Mouse (Mus musculus): ENCODE measurements around the gene Atg16l1. TPM values are rescaled to one million over a fixed set of nuclear protein-coding genes. Genes with fewer than 3 reads are reported as not detected.
"Not testable (repeated sequence)": the region's sequence is repeated elsewhere in the genome, so short reads cannot be mapped to it uniquely, and the experiment has no call there.

Gene Atg16l1
- polyA plus RNA-seq, 1 experiment = 18.7 TPM

DNA sequence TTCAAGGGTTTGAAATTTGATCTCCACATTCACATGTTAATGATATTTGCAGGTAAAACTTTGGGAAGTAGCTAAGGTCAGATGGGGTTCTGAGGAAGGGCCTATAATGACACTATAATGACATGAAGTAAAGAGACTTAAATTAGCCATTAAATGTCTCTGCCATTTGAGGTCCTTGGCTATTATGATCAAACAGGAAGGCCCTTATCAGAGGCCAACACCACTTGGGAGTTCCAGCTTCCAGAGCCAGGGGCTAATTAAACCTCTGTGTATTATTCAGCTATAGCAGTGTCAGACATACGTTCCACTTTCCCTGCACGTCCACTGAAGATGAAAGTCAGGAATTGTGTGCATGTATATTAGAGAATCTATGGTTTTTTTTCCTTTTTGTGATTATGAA lies 70.8 kb downstream of the Atg16l1 start:
- Histone ChIP-seq H3K27me3 (ENCODE audit: control insufficient read depth, insufficient read depth, low read length) (no peaks in the 10 kb centered on the region), H3K36me3 (ENCODE audit: control insufficient read depth, insufficient read depth, low read length) (no peaks in the 10 kb centered on the region), H3K27ac (ENCODE audit: insufficient read depth, low read length) (no peak overlapping the region), H3K4me3 (ENCODE audit: extremely low read depth, insufficient read depth, insufficient read length) (no peak overlapping the region), H3K4me1 (ENCODE audit: control insufficient read depth, insufficient read depth, insufficient read length) (peaks cover 19% of the 10 kb centered on the region)
- WGBS = 92% methylated on average over 2 of the region's 2 CpGs
- TF ChIP-seq POLR2A (IDR thresholded peaks at IDR 0.05; ENCODE audit: low read depth, low read length) (no peak), CTCF (IDR thresholded peaks at IDR 0.05; ENCODE audit: extremely low read depth, insufficient read depth, insufficient read length, insufficient replicate concordance) (no peak)
- DNase-seq (ENCODE audit: low read depth in 1 of 2, low spot score in 2 of 2) = no peak

DNA sequence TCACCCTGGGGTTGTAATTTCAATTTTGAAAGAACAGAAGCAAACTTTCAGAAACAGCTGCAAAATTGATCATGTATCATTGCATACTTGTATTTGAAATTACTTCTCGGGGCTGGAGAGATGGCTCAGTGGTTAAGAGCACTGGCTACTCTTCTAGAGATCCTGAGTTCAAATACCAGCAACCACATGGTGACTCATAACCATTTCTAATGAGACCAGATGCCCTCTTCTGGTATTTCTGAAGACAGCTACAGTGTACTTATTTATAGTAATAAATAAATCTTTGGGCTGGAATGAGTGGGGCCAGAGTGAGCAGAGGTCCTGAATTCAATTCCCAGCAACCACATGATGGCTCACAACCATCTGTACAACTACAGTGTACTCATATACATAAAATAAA lies 71.8 kb downstream of the Atg16l1 start:
- peaks cover 19% of the 10 kb centered on the region for H3K4me1 ChIP-seq (ENCODE audit: control insufficient read depth, insufficient read depth, insufficient read length)
- not testable (repeated sequence) for H3K27me3 ChIP-seq (ENCODE audit: control insufficient read depth, insufficient read depth, low read length); DNase-seq (ENCODE audit: low read depth in 1 of 2, low spot score in 2 of 2); H3K36me3 ChIP-seq (ENCODE audit: control insufficient read depth, insufficient read depth, low read length); H3K4me3 ChIP-seq (ENCODE audit: extremely low read depth, insufficient read depth, insufficient read length)
- WGBS = 53% methylated on average over 1 of the region's 1 CpGs
- peak overlapping the region; percentile 98; the same call in 1 of the 2 replicates for H3K27ac ChIP-seq (ENCODE audit: insufficient read depth, low read length)

DNA sequence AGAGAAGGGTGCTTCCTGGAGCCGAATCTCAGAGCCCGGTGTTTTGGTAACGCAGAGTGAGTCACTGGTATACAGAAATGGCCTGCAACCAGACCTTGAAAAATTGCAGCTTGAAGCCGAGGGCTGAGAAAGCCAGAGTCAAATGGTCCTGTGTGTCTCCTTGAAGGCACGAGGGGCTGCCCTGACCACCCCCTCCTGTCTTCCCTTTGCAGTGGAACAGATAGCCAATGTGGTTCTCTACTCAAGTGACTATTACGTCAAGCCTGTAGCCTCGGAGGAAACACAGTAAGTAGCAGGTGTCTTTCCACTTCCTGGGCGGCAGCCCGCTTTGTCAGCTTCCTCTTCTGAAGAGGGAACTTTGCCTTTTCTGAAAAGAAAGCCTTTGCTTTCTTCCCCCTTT lies 72.5 kb downstream of the Atg16l1 start:
- no peaks in the 10 kb centered on the region for H3K36me3 ChIP-seq (ENCODE audit: control insufficient read depth, insufficient read depth, low read length)
- no peaks in the 10 kb centered on the region for H3K27me3 ChIP-seq (ENCODE audit: control insufficient read depth, insufficient read depth, low read length)
- H3K27ac ChIP-seq (ENCODE audit: insufficient read depth, low read length) = peak overlapping the region; percentile 98
- WGBS = 8% methylated on average over 9 of the region's 9 CpGs
- peak; percentile 84 to 96 for DNase-seq (ENCODE audit: low read depth in 1 of 2, low spot score in 2 of 2)
- peak overlapping the region; percentile 10; the same call in 1 of the 2 replicates for H3K4me3 ChIP-seq (ENCODE audit: extremely low read depth, insufficient read depth, insufficient read length)
- H3K4me1 ChIP-seq (ENCODE audit: control insufficient read depth, insufficient read depth, insufficient read length) = peaks cover 19% of the 10 kb centered on the region
- TF ChIP-seq CTCF (IDR thresholded peaks at IDR 0.05; ENCODE audit: extremely low read depth, insufficient read depth, insufficient read length, insufficient replicate concordance) (no peak), POLR2A (IDR thresholded peaks at IDR 0.05; ENCODE audit: low read depth, low read length) (peak; percentile 67)

DNA sequence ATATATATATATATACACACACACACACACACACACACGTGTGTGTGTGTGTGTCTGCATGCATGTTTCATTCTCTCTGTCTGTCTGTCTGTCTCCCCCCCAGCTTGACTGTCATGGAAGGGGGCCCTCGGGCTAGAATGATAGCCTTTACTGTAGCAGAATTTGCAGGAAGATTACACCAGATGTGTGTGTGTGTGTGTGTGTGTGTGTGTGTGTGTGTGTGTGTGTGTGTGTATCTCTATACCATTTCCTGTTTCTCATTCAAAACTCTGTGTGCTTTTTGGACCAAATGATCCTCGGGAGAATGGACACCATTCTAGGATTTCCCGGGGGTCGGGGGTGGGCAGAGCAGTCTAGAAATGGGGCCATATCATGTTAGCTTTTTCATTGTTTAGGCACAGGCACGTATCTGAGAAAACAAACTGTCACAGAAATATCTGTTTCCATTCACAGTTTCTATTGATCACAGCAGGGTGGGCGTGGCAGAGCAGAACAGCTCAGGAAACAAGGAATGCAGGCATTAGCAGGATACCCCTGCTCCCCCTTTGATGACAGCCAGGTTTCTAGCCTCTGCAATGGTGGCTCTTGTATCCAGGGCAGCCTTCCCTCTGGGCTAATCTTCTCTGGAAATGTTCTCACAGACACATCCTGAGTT lies 73.4 kb downstream of the Atg16l1 start:
- WGBS = 27% methylated on average over 7 of the region's 7 CpGs
- no peak overlapping the region for H3K4me3 ChIP-seq (ENCODE audit: extremely low read depth, insufficient read depth, insufficient read length)
- peaks cover 19% of the 10 kb centered on the region for H3K4me1 ChIP-seq (ENCODE audit: control insufficient read depth, insufficient read depth, insufficient read length)
- H3K36me3 ChIP-seq (ENCODE audit: control insufficient read depth, insufficient read depth, low read length) = no peaks in the 10 kb centered on the region
- H3K27me3 ChIP-seq (ENCODE audit: control insufficient read depth, insufficient read depth, low read length) = no peaks in the 10 kb centered on the region
- peak overlapping the region; percentile 97 for H3K27ac ChIP-seq (ENCODE audit: insufficient read depth, low read length)
- TF ChIP-seq CTCF (IDR thresholded peaks at IDR 0.05; ENCODE audit: extremely low read depth, insufficient read depth, insufficient read length, insufficient replicate concordance) (no peak), POLR2A (IDR thresholded peaks at IDR 0.05; ENCODE audit: low read depth, low read length) (no peak)
- DNase-seq (ENCODE audit: low read depth in 1 of 2, low spot score in 2 of 2) = no peak

DNA sequence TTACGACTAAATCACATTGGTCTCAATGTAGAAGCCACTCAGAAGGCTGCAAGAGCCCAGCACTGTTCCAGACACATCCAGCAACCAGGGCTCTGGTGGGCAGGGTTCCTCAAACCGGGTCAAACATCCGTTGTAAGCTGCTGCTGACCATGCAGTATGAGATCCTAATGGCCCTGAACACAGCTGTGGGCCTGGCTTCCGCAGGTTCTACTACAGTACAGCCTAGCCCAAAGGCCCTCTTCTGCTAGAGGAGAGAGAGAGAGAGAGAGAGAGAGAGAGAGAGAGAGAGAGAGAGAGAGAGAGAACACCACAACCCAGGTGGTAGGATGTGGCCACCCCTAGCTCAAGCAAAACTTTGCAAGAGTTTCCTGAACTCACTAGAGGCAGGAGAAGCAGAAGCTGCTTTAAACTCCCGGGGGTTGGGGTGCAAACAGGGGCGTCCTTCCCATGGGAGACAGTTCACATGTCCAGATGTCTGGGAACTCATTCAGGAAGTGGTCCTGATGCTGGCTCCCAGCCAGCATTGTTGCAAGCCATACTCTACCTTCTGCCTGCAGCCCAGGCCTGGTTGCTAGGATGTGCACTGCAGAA lies 74.0 kb downstream of the Atg16l1 start:
- TF ChIP-seq CTCF (IDR thresholded peaks at IDR 0.05; ENCODE audit: extremely low read depth, insufficient read depth, insufficient read length, insufficient replicate concordance) (no peak), POLR2A (IDR thresholded peaks at IDR 0.05; ENCODE audit: low read depth, low read length) (peak; percentile 5)
- H3K4me3 ChIP-seq (ENCODE audit: extremely low read depth, insufficient read depth, insufficient read length) = no peak overlapping the region
- H3K36me3 ChIP-seq (ENCODE audit: control insufficient read depth, insufficient read depth, low read length) = no peaks in the 10 kb centered on the region
- 8% methylated on average over 6 of the region's 6 CpGs for WGBS
- peak overlapping the region; percentile 97 for H3K27ac ChIP-seq (ENCODE audit: insufficient read depth, low read length)
- DNase-seq (ENCODE audit: low read depth in 1 of 2, low spot score in 2 of 2) = peak; percentile 44 to 69
- peaks cover 14% of the 10 kb centered on the region for H3K4me1 ChIP-seq (ENCODE audit: control insufficient read depth, insufficient read depth, insufficient read length)
- H3K27me3 ChIP-seq (ENCODE audit: control insufficient read depth, insufficient read depth, low read length) = no peaks in the 10 kb centered on the region

DNA sequence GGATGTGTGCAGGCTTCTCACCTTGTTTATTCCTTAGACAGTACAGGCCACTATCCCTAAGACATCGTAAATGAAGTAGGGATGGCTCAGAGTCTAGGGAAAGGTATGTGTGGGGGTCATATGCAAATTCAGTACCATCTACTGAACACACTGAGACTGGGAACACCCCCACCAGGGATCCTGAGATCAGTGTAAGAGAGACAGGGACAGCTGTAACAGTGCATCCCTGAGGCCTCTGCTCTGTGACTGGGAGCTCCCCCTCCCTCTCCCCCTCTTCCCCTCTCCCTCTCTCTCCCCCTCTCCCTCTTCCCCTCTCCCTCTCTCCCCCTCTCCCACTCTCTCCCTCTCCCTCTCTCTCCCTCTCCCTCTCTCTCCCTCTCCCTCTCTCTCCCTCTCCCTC lies 80.8 kb downstream of the Atg16l1 start:
- Histone ChIP-seq H3K27me3 (ENCODE audit: control insufficient read depth, insufficient read depth, low read length) (no peaks in the 10 kb centered on the region), H3K4me1 (ENCODE audit: control insufficient read depth, insufficient read depth, insufficient read length) (peaks cover 6% of the 10 kb centered on the region; the same call in 1 of the 2 replicates), H3K4me3 (ENCODE audit: extremely low read depth, insufficient read depth, insufficient read length) (no peak overlapping the region), H3K27ac (ENCODE audit: insufficient read depth, low read length) (no peak overlapping the region), H3K36me3 (ENCODE audit: control insufficient read depth, insufficient read depth, low read length) (no peaks in the 10 kb centered on the region)
- WGBS = 88% methylated on average over 1 of the region's 1 CpGs
- no peak for TF ChIP-seq POLR2A (IDR thresholded peaks at IDR 0.05; ENCODE audit: low read depth, low read length)
- TF ChIP-seq CTCF (IDR thresholded peaks at IDR 0.05; ENCODE audit: extremely low read depth, insufficient read depth, insufficient read length, insufficient replicate concordance) = no peak
- no peak for DNase-seq (ENCODE audit: low read depth in 1 of 2, low spot score in 2 of 2)

DNA sequence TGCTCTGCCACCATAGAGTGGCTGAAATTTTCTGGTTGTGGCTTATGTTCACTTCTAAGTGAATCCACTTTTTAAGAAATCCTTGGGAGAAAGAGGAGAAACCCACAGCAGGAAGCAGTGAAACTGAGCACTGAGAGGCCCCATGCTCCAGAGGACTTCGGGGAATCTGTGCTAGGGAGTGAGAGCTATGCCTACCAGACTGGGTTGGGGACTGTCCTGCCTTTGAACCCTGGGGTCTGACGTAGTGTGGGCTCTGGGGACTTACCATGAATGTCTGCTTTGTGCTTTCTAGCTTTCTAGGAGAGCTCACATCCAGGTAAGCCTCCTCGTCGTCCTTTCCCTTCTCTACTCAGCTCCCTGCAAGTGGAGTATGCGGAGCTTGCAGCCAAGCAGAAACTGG lies 81.3 kb downstream of the Atg16l1 start:
- Histone ChIP-seq H3K4me1 (ENCODE audit: control insufficient read depth, insufficient read depth, insufficient read length) (peaks cover 6% of the 10 kb centered on the region; the same call in 1 of the 2 replicates), H3K36me3 (ENCODE audit: control insufficient read depth, insufficient read depth, low read length) (no peaks in the 10 kb centered on the region), H3K27ac (ENCODE audit: insufficient read depth, low read length) (no peak overlapping the region), H3K27me3 (ENCODE audit: control insufficient read depth, insufficient read depth, low read length) (no peaks in the 10 kb centered on the region), H3K4me3 (ENCODE audit: extremely low read depth, insufficient read depth, insufficient read length) (no peak overlapping the region)
- no peak for DNase-seq (ENCODE audit: low read depth in 1 of 2, low spot score in 2 of 2)
- TF ChIP-seq CTCF (IDR thresholded peaks at IDR 0.05; ENCODE audit: extremely low read depth, insufficient read depth, insufficient read length, insufficient replicate concordance) (no peak), POLR2A (IDR thresholded peaks at IDR 0.05; ENCODE audit: low read depth, low read length) (no peak)
- WGBS = 78% methylated on average over 5 of the region's 5 CpGs
